Mouse (Mus musculus) large intestine, adult 2 months (tissue): ENCODE data around the gene Dock2. TPM values are rescaled to one million over a fixed set of nuclear protein-coding genes. Genes with fewer than 3 reads are reported as not detected.

Experiments
- polyA plus RNA-seq: library from polyadenylated mRNA; depleted of rRNA; stranded (reverse); fragments of >200 nt; gene quantifications from 2 replicates; pipeline ENCODE4 v1.2.3, GENCODE M21; 2012; rRNA removed

The Dock2 gene
- polyA plus RNA-seq, 1 experiment, result 3.0 TPM

Other genes with a start within 250 kb of the Dock2 start
- 2.4 and 2.5 TPM in 2 replicates for gene Spdl1, start 49.7 kb upstream of the Dock2 start, polyA plus RNA-seq